Mouse (Mus musculus): ENCODE measurements around the gene Appbp2.

DNA sequence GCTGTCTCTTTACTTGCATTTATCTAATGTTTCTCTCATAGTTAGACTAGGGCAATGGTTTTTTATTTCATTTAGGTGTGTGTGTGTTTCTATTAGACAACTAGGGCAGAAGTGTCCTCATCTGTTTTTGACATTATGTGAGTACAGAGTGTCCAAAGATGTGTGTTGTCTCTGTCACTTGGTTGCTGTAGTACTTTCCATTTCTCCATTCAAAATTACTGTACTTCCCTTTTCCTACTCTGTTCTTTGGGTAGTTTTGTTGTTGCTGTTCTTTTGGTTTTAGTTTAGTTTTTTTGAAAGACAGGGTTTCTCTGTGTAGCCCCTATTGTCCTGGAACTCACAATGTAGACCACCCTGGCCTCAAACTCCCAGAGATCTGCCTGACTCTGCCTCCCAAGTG is 70.6 kb downstream of the Appbp2 start:
- no peak for TF ChIP-seq CTCF (conservative IDR thresholded peaks at IDR 0.05; ENCODE audit: low read length)
- no peak for TF ChIP-seq NANOG (IDR thresholded peaks at IDR 0.05; ENCODE audit: borderline replicate concordance, low read length)
- TF ChIP-seq POU5F1 (IDR thresholded peaks at IDR 0.05; ENCODE audit: borderline replicate concordance, low read length) = no peak

Data from E14TG2a.4 (cell line).